Mouse (Mus musculus): ENCODE measurements around the gene Flvcr1. TPM values are rescaled to one million over a fixed set of nuclear protein-coding genes. Genes with fewer than 3 reads are reported as not detected.

Flvcr1 gene
- polyA plus RNA-seq (2014; fragmentation: Illumina TruSeq; extraction: RNeasy Lipid Tissue Mini Kit (QIAGEN cat#74804); ENCODE audit: low read depth, low replicate concordance), result 7.3 TPM

GRCm38 (mm10) chr1:191026021-191026713, at the start of gene Flvcr1:
Gene Flvcr1, minus strand, starts transcription at chr1:191026158.

GRCm38 (mm10) chr1:191062781-191063485, 37.0 kb upstream of the Flvcr1 start, which contains the start of the genes Tatdn3 and Nsl1:
Gene Tatdn3, minus strand, starts transcription at chr1:191062932.
Gene Nsl1, plus strand, starts transcription at chr1:191063012.

GRCm38 (mm10) chr1:191036554-191037334, 10.8 kb upstream of the Flvcr1 start, which contains the start of gene Spata45:
Gene Spata45, plus strand, starts transcription at chr1:191036639.

GRCm38 (mm10) chr1:190979100-190979563, 46.8 kb downstream of the Flvcr1 start, which contains the start of gene Vash2:
Gene Vash2, minus strand, starts transcription at chr1:190979296.

Other genes with a start within 250 kb of the Flvcr1 start
- 2.3 TPM for gene Rps6kc1, start 114.4 kb downstream of the Flvcr1 start, polyA plus RNA-seq (2014; fragmentation: Illumina TruSeq; extraction: RNeasy Lipid Tissue Mini Kit (QIAGEN cat#74804); ENCODE audit: low read depth, low replicate concordance)
- gene Angel2, start 101.0 kb downstream of the Flvcr1 start, polyA plus RNA-seq (2014; fragmentation: Illumina TruSeq; extraction: RNeasy Lipid Tissue Mini Kit (QIAGEN cat#74804); ENCODE audit: low read depth, low replicate concordance), result 14.8 TPM
- not detected for gene Vash2, start 46.9 kb downstream of the Flvcr1 start, polyA plus RNA-seq (2014; fragmentation: Illumina TruSeq; extraction: RNeasy Lipid Tissue Mini Kit (QIAGEN cat#74804); ENCODE audit: low read depth, low replicate concordance)
- not detected for gene Spata45, start 10.5 kb upstream of the Flvcr1 start, polyA plus RNA-seq (2014; fragmentation: Illumina TruSeq; extraction: RNeasy Lipid Tissue Mini Kit (QIAGEN cat#74804); ENCODE audit: low read depth, low replicate concordance)
- gene Tatdn3, start 36.8 kb upstream of the Flvcr1 start, polyA plus RNA-seq (2014; fragmentation: Illumina TruSeq; extraction: RNeasy Lipid Tissue Mini Kit (QIAGEN cat#74804); ENCODE audit: low read depth, low replicate concordance), result 11.2 TPM
- gene Nsl1, start 36.9 kb upstream of the Flvcr1 start, polyA plus RNA-seq (2014; fragmentation: Illumina TruSeq; extraction: RNeasy Lipid Tissue Mini Kit (QIAGEN cat#74804); ENCODE audit: low read depth, low replicate concordance), result not detected
- not detected for gene Batf3, start 71.7 kb upstream of the Flvcr1 start, polyA plus RNA-seq (2014; fragmentation: Illumina TruSeq; extraction: RNeasy Lipid Tissue Mini Kit (QIAGEN cat#74804); ENCODE audit: low read depth, low replicate concordance)
- not detected for gene Fam71a, start 138.7 kb upstream of the Flvcr1 start, polyA plus RNA-seq (2014; fragmentation: Illumina TruSeq; extraction: RNeasy Lipid Tissue Mini Kit (QIAGEN cat#74804); ENCODE audit: low read depth, low replicate concordance)
- gene Atf3, start 191.9 kb upstream of the Flvcr1 start, polyA plus RNA-seq (2014; fragmentation: Illumina TruSeq; extraction: RNeasy Lipid Tissue Mini Kit (QIAGEN cat#74804); ENCODE audit: low read depth, low replicate concordance), result 3.0 TPM

All from liver, adult 10 weeks (tissue).